Mouse (Mus musculus) liver, embryonic 12.5 days (tissue): ENCODE data around the gene Pon2. TPM values are rescaled to one million over a fixed set of nuclear protein-coding genes. Genes with fewer than 3 reads are reported as not detected.
"Not testable (repeated sequence)": the region's sequence is repeated elsewhere in the genome, so short reads cannot be mapped to it uniquely, and the experiment has no call there.

ENCODE experiments used
- ATAC-seq: fragments of 200-750 bp; cut with Nextera tagmentation; 2 replicates; pipeline ENCODE4 v1.8.0; 2017; ENCODE audit warnings: moderate number of reproducible peaks, mild to moderate bottlenecking, moderate library complexity
- H3K27ac ChIP-seq: fragments of 300-500 bp; sonication (generic); 2 replicates; pipeline ENCODE4 v1.5.1; 2016; ENCODE audit warnings: mild to moderate bottlenecking
- H3K27me3 ChIP-seq: fragments of 300-500 bp; sonication (generic); replicated peaks from 2 replicates; pipeline ENCODE4 v1.6.1; 2016; ENCODE audit warnings: mild to moderate bottlenecking, moderate library complexity
- H3K36me3 ChIP-seq: fragments of 300-500 bp; sonication (generic); 2 replicates; pipeline ENCODE4 v1.6.1; 2016; ENCODE audit warnings: mild to moderate bottlenecking, moderate library complexity
- H3K4me1 ChIP-seq: fragments of 300-500 bp; sonication (generic); 2 replicates; pipeline ENCODE4 v1.6.1; 2016
- H3K4me2 ChIP-seq: fragments of 300-500 bp; sonication (generic); 2 replicates; pipeline ENCODE4 v1.6.1; 2016; ENCODE audit warnings: mild to moderate bottlenecking, moderate library complexity
- H3K4me3 ChIP-seq: fragments of 300-500 bp; sonication (generic); 2 replicates; pipeline ENCODE4 v1.5.1; 2016; ENCODE audit warnings: mild to moderate bottlenecking, moderate library complexity
- H3K9ac ChIP-seq: fragments of 300-500 bp; sonication (generic); 2 replicates; pipeline ENCODE4 v1.6.1; 2016; ENCODE audit warnings: mild to moderate bottlenecking, moderate library complexity
- H3K9me3 ChIP-seq: fragments of 300-500 bp; sonication (generic); replicated peaks from 2 replicates; pipeline ENCODE4 v1.6.1; 2016; ENCODE audit warnings: mild to moderate bottlenecking, moderate library complexity
- WGBS: fragments of 180-500 bp; shearing (Covaris S2); methylation state at CpG from one replicate; pipeline ENCODE4 v1.1.7; 2016; ENCODE audit not compliant: insufficient replicate concordance; 5-methylcytosine and 5-hydroxymethylcytosine counted together
- polyA plus RNA-seq: library from polyadenylated mRNA; unstranded; fragments of >200 nt; fragmentation: Nextera tagmentation; extraction: Ambion mirVana; gene quantifications from 2 replicates; pipeline ENCODE4 v1.2.1, GENCODE M21; 2016

Pon2 gene
- polyA plus RNA-seq, 1 experiment from 2014 or later: 59.3 TPM

DNA sequence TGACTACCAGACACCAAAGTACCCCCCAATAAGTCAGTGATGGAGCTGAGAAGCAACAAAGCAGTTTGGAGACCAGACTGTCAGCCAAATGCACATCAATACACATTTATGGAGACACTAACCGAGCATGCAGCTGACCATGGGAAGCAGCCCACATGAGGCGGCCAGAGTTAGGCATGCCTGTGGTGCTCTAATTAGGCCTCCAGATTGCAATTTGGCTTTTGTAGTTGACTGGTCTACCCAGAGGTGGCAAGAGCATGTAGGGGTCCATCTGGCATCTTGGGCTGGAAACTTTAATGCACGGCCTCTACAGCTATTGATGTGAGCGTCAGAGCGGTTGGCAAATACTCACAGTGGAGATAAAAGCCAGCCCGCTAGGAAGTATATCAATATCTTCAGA is 52.3 kb downstream of the Pon2 start:
- no peaks in the 10 kb centered on the region for H3K27me3 ChIP-seq
- H3K27ac ChIP-seq: no peak overlapping the region
- 84% methylated on average over 6 of the region's 6 CpGs for WGBS
- no peak overlapping the region for H3K4me2 ChIP-seq
- no peaks in the 10 kb centered on the region for H3K4me1 ChIP-seq
- ATAC-seq: no peak
- no peak overlapping the region for H3K4me3 ChIP-seq
- peaks cover 25% of the 10 kb centered on the region for H3K36me3 ChIP-seq
- no peaks in the 10 kb centered on the region for H3K9me3 ChIP-seq
- no peak overlapping the region for H3K9ac ChIP-seq

DNA sequence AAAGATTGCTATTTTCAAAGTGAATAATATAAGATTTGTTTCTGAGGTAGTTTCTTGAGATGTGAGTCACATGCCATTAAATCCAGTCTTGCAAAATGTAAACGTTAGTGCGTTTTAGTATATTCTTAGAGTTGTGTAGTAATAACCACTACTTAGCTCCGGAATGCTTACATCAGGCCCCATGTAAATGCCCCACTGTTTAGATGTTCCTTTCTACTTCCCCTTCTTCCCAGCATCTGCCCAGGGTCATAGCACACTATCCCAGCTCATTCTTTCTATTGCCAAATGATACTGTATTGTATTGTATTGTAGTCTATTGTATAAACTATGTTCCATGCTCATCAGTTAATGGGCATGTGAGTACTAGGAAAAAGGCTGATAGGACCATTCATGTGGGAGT is 59.5 kb downstream of the Pon2 start:
- no peaks in the 10 kb centered on the region for H3K9me3 ChIP-seq
- H3K9ac ChIP-seq: no peak overlapping the region
- H3K4me2 ChIP-seq: no peak overlapping the region
- no peak overlapping the region for H3K4me3 ChIP-seq
- ATAC-seq: no peak
- peaks cover 16% of the 10 kb centered on the region for H3K4me1 ChIP-seq
- peaks cover 17% of the 10 kb centered on the region for H3K36me3 ChIP-seq
- H3K27me3 ChIP-seq: no peaks in the 10 kb centered on the region
- WGBS: 86% methylated on average over 3 of the region's 3 CpGs
- H3K27ac ChIP-seq: no peak overlapping the region

DNA sequence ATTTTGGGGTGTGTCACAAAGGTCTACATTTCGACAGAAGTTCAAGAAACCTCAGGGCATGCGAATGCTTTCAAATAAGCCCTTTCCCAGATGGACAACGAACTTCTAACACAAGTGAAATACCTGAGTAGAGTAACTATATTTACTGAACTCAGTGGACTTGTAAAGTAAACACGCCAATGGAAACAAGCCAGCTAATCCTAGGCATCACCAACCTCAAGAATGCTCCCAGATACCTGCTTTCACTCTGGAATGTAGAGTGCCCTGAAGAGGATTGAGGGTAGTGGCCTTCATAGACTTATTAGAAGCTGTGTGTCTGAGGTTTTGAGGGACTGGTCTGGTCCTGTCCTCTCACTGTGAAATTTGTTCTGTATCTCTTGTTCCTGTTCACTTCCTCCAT is 60.7 kb downstream of the Pon2 start:
- Histone ChIP-seq H3K9me3 (no peaks in the 10 kb centered on the region), H3K9ac (no peak overlapping the region), H3K4me1 (peaks cover 16% of the 10 kb centered on the region), H3K36me3 (peaks cover 16% of the 10 kb centered on the region), H3K27me3 (no peaks in the 10 kb centered on the region), H3K4me3 (no peak overlapping the region), H3K27ac (peak overlapping the region; percentile 64), H3K4me2 (no peak overlapping the region)
- ATAC-seq: no peak
- WGBS: 82% methylated on average over 4 of the region's 4 CpGs

DNA sequence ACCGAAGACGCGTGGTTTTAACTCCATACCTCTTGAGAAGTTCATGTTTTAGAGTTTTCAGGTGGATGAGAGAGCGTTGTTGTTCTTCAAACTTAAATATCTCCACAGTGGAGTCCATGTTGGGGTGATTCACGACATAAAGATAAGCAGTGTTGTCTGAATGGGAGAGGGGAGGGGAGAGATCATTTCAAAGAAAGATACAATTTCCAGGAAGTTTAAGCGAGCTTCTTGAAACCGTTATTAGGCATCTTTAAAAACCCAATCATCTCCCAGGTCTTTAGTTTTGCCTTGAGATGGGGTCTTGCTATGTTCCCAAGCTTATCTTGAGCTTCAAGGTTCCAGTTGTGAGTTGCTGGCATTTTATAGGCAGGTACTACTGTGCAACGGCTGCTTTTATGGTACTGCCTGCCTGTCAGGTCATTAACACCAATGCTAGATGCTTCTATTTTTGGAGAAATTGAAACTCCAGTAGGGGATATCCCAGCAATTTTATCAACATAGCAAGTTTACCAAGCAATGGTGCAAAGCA is 61.3 kb downstream of the Pon2 start:
- H3K9ac ChIP-seq: no peak overlapping the region
- 64% methylated on average over 8 of the region's 8 CpGs for WGBS

DNA sequence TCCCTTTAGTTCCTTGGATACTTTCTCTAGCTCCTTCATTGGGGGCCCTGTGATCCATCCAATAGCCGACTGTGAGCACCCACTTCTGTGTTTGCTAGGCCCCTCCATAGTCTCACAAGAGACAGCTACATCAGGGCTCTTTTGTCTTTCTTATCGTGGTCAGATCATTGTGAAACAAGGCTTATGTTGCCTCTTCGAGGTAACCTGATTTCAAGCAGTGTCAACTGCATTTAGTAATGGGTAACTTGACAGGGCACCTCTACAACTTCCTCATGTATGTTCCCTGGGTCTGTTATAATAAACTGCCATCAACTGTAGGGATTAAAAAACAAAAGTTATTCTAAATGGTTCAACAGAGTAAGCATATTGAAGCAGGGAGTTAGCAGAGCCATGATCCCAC is 63.7 kb downstream of the Pon2 start:
- no peak overlapping the region for H3K9ac ChIP-seq
- H3K4me3 ChIP-seq: no peak overlapping the region
- ATAC-seq: no peak
- H3K4me1 ChIP-seq: peaks cover 16% of the 10 kb centered on the region
- H3K4me2 ChIP-seq: no peak overlapping the region
- no peak overlapping the region for H3K27ac ChIP-seq
- WGBS: 38% methylated on average over 3 of the region's 3 CpGs
- H3K9me3 ChIP-seq: no peaks in the 10 kb centered on the region
- no peaks in the 10 kb centered on the region for H3K27me3 ChIP-seq
- H3K36me3 ChIP-seq: peaks cover 25% of the 10 kb centered on the region

More for the DNA sequence above, 61.3 kb downstream of the Pon2 start:
- Histone ChIP-seq H3K4me2 (peak overlapping the region; percentile 20), H3K4me1 (peaks cover 16% of the 10 kb centered on the region), H3K9me3 (no peaks in the 10 kb centered on the region), H3K4me3 (no peak overlapping the region), H3K27me3 (no peaks in the 10 kb centered on the region), H3K36me3 (peaks cover 16% of the 10 kb centered on the region), H3K27ac (peak overlapping the region; percentile 64)
- peak; percentile 82 for ATAC-seq

DNA sequence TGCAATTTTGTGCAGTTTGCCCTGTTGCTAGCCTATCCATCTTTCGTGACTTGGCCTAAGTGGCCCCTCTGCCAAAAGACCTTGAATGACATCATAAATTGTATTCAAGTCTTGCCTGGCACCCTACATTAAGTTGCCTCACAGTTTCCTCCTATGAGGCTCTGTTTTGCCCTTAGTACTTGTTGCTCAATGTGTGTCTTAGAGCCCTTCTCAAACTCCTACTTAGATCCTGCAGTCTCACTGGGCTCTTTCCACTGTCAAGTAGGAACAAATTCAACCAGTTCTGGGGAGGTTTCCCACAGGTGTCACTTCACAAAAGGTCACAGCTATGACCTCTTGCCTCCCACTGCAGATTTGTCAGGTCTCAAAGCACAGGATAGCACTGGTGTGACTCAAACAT is 64.4 kb downstream of the Pon2 start:
- Histone ChIP-seq H3K9ac (no peak overlapping the region), H3K4me1 (peaks cover 16% of the 10 kb centered on the region), H3K4me3 (no peak overlapping the region), H3K27me3 (no peaks in the 10 kb centered on the region), H3K4me2 (no peak overlapping the region), H3K27ac (no peak overlapping the region), H3K36me3 (peaks cover 19% of the 10 kb centered on the region), H3K9me3 (no peaks in the 10 kb centered on the region)
- ATAC-seq: no peak
- WGBS: 75% methylated on average over 1 of the region's 1 CpGs

DNA sequence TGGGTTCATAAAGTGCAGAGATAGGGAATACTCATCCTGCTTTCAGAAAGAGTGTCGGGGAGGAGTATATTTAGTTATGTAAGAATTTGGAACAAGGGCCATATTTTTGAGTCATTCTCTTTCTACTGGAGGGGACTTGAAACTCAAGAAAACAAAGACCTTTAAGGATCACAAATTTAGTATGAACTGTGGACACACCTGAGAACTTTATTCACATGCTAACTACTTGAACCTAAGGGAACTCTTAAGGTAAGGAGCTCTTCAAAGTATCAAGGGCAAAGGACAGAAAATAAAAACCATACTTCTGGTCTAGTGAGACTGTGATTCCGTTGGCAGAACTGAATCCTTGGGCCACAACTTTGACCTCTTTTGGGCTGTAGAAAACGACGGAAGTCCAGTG is 66.2 kb downstream of the Pon2 start:
- no peak for ATAC-seq
- no peak overlapping the region for H3K9ac ChIP-seq
- no peak overlapping the region for H3K27ac ChIP-seq
- no peak overlapping the region for H3K4me2 ChIP-seq
- no peaks in the 10 kb centered on the region for H3K9me3 ChIP-seq
- WGBS: 80% methylated on average over 4 of the region's 4 CpGs
- H3K27me3 ChIP-seq: no peaks in the 10 kb centered on the region
- peaks cover 23% of the 10 kb centered on the region for H3K36me3 ChIP-seq
- peaks cover 7% of the 10 kb centered on the region for H3K4me1 ChIP-seq
- no peak overlapping the region for H3K4me3 ChIP-seq

DNA sequence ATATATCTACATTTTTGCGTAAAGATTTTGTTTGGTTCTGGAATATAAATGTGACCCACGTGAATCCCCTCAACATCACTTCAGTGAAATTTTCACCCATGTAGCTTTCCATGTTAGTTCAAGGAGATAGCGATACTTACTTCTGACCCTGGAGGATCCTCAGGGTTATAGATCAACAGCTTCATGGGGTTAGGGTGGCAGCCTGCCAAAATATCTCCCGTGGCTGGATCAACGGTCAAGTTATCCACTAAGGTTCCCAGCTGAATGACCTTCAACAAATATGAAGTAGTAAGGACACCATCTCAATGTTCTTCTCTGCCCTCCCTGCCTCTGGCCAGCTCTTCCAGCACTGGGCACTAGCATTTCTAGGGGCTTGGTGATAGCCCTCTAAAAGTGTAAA is 68.0 kb downstream of the Pon2 start:
- Histone ChIP-seq H3K9me3 (no peaks in the 10 kb centered on the region), H3K36me3 (peaks cover 14% of the 10 kb centered on the region), H3K4me2 (no peak overlapping the region), H3K27me3 (no peaks in the 10 kb centered on the region), H3K4me1 (no peaks in the 10 kb centered on the region), H3K4me3 (no peak overlapping the region), H3K9ac (no peak overlapping the region), H3K27ac (no peak overlapping the region)
- ATAC-seq: no peak
- 83% methylated on average over 5 of the region's 5 CpGs for WGBS

DNA sequence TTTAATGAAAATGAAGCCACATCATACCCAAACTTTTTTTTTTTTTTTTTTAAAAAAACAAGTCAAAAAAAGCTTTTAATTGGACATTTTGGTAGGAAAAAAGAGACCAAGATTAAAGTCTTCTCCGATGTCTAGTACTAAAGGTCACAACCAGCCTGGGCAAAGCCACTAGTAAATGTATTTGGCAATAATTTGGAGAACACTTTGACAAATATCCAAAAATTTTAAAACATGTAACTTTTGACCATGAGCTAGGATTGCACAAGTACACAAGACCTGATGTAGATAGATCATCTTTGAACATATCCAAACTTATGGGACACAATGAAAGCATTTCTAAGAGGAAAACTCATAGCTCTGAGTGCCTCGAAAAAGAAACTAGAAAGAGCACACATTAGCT is 74.7 kb downstream of the Pon2 start:
- not testable (repeated sequence) for H3K27ac ChIP-seq, ATAC-seq, H3K36me3 ChIP-seq, H3K4me3 ChIP-seq, H3K4me2 ChIP-seq, H3K4me1 ChIP-seq, H3K27me3 ChIP-seq, H3K9ac ChIP-seq, H3K9me3 ChIP-seq
- 82% methylated on average over 2 of the region's 2 CpGs for WGBS

DNA sequence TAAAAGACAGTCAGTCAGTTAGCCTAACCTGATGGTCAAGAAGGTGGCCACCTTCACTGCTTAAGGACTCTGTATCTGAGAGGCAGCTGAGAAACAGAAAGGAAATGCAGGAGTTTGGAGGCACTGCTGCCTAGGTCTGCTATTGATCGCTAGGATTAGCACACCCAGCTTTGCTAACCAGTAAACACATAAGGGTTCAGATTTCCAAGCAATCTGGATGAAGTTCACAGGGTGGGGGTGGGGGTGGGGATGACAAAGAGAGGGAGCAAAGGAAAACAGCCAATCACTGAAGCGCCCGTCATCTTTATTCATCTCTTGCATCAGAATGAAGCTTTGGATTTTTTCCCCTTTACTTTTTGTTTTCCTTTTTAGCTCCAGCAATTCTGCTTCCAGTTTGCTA is 76.2 kb downstream of the Pon2 start:
- H3K4me2 ChIP-seq: no peak overlapping the region
- 0 out of 2 replicates have a peak overlapping the region, but pooled peaks have one; percentile 27 for H3K27ac ChIP-seq
- WGBS: 67% methylated on average over 3 of the region's 3 CpGs
- no peak overlapping the region for H3K4me3 ChIP-seq
- peaks cover 8% of the 10 kb centered on the region for H3K4me1 ChIP-seq
- H3K27me3 ChIP-seq: no peaks in the 10 kb centered on the region
- no peak overlapping the region for H3K9ac ChIP-seq
- peak; percentile 54; the same call in 1 of the 2 replicates for ATAC-seq
- H3K36me3 ChIP-seq: peaks cover 9% of the 10 kb centered on the region
- H3K9me3 ChIP-seq: no peaks in the 10 kb centered on the region

DNA sequence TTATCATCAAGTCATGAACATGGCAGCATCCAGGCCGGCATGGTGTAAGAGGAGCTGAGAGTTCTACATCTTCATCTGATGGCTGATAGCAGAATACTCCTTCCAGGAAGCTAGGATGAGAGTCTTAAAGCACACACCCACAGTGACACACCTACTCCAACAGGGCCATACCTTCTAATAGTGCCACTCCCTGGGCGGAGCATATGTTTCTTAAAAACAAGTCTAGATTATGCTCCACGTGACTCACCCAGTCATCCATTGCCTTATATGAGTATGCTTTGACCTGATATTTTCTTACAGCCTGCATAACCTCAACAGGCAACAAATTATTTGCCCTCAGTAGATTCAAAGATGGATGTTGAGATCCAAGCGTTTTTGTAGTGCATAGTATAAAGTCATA is 80.1 kb downstream of the Pon2 start:
- H3K4me2 ChIP-seq: no peak overlapping the region
- peak; percentile 91 for ATAC-seq
- no peak overlapping the region for H3K4me3 ChIP-seq
- H3K27ac ChIP-seq: no peak overlapping the region
- H3K9ac ChIP-seq: no peak overlapping the region
- no peaks in the 10 kb centered on the region for H3K9me3 ChIP-seq
- H3K4me1 ChIP-seq: peaks cover 8% of the 10 kb centered on the region
- no peaks in the 10 kb centered on the region for H3K27me3 ChIP-seq
- 74% methylated on average over 4 of the region's 4 CpGs for WGBS
- H3K36me3 ChIP-seq: peaks cover 12% of the 10 kb centered on the region
